Mouse (Mus musculus): ENCODE measurements around the gene Gna11.

Gene Gna11

DNA sequence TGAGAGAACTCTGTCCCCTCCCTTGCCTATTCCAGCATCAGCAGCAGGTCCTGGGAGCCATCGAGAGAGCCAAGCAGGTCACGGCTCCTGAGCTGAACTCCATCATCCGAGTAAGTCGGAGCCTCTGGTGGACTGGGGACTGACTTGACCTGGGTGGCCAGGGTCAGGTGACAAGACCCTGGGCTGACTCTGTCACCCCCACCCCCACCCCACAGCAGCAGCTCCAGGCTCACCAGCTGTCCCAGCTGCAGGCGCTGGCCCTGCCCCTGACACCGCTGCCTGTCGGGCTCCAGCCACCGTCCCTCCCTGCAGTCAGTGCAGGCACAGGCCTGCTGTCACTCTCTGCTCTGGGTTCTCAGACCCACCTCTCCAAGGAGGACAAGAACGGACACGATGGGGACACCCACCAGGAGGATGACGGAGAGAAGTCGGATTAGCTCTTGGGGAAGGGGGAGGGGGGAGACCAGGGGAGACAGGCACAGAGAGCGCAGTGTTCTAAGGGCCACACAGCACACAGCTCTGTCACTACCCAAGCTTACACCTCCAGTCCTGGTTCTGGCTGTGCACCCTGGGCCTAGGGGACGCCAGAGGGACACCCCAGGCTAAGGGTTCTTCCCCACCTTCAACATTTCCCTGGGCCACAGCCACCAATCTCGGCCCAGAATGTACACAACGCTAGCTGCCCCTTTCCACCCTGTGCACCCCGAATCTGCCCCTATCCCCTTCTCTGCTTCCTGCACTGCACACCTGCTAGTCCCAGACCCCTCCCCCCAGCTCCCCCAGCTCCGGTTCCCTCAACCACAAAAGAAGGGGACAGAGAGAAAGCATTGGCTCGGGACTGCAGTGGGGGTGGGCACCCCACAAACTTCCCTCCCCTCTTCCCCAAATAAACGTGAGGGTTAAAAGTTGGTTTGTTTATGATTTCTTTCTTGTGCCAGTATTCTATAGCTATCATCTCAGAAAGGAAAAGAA, 20.6 kb upstream of the Gna11 start:
- no peak for DNase-seq (ENCODE audit: low spot score in 2 of 2)

DNA sequence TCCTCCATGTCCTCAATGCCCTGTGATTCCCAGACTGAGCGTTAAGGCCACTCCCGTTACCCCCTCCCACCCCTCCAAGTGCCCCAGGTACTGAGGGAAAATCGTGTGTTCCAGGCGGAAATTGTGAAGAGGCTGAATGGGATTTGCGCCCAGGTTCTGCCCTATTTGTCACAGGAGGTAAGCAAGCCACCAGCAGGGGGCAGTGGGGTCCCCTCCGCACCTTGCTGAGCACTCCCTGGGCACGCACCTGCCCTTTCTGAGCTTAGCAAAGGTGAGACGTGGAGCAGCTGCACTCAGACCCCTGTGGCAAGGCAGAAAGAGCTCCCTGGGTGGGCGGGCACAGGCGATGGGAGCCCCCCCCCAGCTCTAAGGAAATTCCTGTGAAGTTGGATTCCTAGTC, 19.7 kb upstream of the Gna11 start:
- DNase-seq (ENCODE audit: low spot score in 2 of 2): no peak

DNA sequence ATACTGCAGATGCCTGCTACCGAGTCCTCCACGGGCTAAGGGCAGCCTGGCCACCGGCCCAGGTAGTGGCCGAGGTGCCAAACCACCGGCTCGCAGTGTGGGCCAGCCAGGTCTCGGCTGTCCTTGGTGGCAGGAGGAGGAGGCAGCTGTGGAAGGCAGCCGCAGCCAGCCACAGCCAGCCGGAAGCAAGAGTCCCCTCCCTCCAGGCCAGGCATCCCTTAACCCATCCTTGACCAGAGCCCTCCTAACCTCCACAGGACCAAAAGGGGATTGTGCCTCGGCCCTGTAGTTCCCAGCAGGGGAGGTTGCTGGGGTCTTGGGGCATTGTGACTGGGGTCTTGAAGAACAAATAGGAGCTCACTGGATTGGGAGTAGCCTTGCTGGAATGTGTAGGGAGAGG, 19.2 kb upstream of the Gna11 start:
- no peak for DNase-seq (ENCODE audit: low spot score in 2 of 2)

DNA sequence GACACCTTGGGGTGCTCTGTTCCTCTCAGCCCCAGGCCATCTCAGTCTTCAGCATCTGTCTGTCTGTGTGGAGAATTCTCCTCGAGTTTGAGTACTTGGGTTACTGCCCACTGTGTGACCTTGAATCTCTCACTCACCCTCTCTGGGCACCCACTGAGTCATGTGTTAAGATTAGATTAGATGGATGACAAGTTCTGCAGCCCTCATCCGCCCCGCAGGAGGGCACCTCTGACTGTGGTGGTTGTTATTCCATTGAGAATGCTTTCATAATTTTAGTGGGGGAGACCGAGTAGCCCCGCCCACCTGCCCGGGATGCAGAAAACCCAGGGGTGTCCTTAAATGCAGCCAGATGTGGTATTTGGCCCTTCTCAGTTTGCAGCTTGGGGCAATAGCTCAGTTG, 18.5 kb upstream of the Gna11 start:
- no peak for DNase-seq (ENCODE audit: low spot score in 2 of 2)

DNA sequence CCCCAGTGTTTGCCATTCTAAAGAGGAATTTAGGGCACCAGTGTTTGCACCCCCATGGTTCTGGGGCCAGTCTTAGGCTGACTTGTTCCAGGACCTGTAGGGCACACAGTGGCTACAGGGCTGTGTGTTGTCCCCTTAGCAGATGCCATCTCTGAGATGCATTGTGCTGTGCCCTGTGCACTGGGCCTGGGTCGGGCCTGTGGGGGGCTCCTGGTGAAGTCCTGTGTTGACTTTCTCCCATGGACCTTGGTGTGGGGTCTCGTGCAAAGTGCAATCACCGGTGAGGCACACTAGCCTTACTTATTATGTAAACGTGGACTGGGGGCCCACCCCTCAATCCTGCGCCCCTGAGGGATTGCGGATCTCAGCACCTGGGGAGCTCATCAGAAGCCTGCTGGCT, 17.4 kb upstream of the Gna11 start:
- no peak for DNase-seq (ENCODE audit: low spot score in 2 of 2)

DNA sequence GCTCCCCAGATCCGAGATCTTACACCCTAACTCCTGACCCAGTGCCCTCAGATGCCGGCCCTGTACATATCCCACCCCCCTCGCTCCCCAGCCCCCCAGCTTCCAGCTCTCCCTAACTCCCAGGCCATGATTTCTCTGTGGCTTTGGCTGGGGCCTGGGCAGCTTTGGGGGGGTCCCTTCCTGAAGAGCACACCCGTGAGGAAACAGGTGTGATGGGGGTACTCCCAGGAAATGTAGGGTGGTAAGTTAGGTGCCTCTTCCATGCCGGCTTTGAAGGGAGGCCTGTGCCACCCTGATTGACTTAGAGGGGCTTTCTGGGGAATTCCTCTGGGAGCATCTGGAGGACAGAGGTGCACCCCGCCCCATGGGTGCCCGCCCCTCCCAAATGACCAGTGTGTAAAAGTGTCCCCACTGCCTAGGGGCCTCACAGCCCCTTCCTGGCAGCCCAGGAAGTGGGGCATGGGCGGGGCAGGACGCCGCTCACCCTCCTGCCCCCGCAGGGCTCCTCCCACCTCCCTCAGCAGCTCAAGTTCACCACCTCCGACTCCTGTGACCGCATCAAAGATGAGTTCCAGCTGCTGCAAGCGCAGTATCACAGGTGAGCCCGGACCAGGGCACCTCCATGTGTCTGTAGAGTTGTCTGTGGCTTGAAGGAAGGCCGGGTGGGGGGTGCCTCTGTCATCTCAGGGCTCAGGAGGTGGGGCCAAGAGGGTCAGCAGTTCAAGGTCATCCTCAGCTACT, 15.9 kb upstream of the Gna11 start:
- DNase-seq (ENCODE audit: low spot score in 2 of 2): no peak

DNA sequence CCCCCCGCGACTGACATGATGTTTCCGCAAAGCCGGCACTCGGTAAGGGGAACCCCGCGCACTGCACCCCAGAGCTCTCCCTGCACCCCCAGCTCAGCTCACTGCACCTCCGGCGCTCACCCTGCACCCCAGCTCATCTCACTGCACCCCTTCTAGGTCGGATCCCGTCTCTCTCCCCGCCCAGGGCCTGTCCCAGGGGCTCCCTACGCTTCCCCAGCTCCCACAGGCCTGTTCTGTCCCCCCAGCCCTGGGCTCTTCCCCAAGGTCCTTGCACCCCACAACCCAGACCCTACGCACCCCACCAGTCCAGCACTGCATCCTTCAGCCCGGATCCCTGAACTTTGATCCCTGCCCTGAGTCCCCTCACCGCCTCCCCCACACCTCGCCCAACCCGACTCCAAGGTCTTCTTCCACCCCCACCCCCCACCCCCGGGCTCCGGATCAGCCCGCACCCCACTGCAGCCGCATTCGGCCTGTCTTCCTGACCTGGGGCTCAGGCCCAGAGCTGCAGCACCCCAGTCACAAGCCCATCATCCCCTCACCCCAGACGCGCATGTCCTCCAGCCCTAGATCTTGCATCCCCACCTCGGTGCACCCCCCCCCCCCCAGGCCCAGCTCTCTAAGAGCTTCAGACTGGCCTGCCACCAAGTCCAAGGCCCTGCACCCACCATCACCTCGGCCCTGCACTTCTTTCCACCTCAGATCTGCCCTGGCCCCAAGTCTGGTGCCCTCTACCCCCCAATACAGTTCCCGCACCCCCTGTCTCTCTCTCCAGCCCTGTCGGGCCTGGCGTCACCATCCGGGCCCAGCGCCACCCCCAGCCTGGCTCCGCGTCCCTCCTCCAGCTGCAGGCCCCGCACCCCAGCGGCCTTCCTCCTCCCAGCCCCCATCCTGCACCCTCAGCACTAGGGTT, 14.9 kb upstream of the Gna11 start:
- DNase-seq (ENCODE audit: low spot score in 2 of 2): peak; percentile 62 to 67

DNA sequence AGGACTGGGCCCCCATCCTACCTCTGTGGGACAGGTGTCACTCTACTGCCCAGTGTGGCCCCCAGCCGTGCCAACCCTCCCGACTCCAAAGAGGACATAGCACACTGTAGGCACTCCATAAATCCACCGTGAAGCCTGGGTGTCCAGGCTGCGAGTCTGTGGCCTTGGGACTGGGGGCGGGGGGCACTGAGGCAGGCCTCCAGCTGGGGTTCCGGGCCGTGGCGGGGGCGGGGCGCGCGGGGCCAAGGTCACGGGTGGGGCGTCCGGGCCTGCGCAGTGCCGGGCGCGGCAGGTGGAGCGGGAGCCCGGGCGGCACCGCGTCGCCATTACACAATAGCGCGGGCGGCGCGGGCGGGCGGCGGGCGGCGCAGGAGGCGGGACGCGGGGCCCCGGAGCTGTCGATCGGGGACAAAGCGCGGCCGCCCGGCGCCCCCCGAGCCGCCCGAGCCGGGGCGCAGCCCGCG, 14.2 kb upstream of the Gna11 start, which contains the start of gene Aes:
Gene Aes (plus strand): TSS at position 326 of the 464 bp plus-strand sequence.
- DNase-seq (ENCODE audit: low spot score in 2 of 2): peak in 1 of 2 experiments; percentile 62

DNA sequence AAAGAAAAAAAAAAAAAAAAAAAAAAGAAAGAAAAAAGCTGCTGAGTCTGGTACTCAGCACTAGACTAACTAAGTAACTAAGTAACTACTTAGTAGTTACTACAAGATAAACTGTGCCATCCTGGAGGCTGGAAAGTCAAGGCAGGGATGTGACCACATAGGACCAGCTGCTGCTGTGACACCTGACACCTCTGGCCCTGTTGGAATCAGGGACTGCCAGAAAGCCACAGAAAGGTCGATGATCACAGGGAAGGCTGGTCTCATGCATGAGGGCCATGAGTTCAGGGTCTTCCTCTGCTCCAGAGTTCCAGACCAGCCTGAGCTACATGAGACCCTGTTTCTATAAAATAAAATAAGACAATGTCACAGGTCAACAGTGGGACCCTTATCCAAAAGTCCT, 12.5 kb upstream of the Gna11 start:
- no peak for DNase-seq (ENCODE audit: low spot score in 2 of 2)

DNA sequence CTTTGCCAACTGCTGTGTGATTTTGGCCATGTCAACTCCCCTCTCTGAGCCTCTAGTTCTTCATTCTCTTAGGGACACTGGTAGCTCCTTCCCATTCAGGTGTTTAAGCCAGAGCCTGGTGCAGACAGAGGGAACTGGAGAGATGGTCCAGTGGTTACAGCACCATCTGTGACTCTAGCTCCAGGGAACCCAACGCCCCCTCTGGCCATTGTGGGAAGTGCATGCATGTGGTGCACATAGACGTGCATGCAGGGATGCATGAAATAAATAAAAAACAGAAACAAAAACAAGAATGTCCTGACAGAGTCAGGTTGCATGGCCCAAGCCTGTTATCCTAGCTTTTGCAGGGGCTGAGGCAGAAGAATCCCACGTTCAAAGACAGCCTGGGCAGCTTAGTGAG, 11.3 kb upstream of the Gna11 start:
- DNase-seq (ENCODE audit: low spot score in 2 of 2): no peak

DNA sequence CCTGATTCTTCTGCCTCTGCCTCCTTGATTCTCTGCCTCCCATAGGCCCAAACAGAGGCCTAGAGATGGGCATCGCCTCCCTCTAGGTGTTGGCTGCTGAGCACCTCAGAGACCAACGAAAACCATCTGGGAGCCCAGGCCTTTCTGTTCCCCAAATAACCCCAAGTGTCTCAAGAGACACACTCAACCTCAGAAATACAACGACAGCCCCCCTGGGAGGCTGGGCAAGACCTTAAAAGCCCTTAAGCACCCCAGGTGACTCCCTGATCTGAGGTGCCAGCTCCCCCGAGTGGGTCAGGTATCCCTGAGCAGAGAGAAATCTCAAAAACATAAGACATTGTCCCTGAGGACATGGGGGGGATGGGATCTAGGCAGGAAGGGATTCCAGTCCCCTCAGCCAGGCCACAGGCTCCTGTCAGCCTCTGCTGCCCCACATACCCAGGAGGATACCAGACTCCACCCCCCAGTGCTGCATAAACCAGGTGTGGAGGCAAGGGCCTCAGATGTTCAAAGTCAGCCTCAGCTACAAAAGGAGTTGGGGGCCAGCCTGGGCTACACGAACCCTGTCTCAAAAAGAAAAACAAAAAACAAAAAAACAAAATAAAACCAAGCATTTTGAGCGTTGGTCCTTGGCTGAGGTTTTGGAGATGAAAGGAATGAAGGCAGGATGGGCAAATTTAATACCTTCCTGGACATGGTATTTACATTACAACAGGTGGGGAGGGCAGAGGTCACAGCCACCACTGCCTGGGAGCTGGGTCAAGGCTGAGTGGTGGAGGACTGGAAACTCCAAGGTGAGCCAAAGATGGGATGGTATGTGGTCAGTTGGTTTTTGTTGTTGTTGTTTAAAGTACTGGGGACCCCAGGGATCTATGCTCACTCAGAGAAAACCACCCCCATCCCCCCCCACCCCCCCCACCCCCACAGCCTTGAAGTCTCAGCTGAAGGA, 9.1 kb upstream of the Gna11 start:
- DNase-seq (ENCODE audit: low spot score in 2 of 2): no peak

DNA sequence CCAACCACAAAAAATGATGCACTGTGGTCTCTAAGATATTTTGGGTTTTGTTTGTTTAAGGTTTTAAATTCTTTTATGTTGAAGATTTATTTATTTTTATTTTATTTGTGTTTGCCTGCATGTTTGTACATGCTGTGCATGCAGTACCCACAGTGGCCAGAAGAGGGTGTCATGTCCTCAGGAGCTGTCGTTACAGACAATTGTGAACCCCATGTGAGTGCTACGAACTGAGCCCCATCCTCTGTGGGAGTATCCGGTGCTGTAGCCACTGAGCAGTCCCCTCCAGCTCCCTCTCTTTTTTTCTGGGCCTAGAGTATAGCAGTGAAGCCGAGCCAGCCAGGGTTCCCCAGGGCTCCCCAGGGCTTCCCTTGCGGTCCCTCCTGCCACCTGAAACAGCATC, 8.2 kb upstream of the Gna11 start:
- DNase-seq (ENCODE audit: low spot score in 2 of 2): no peak

DNA sequence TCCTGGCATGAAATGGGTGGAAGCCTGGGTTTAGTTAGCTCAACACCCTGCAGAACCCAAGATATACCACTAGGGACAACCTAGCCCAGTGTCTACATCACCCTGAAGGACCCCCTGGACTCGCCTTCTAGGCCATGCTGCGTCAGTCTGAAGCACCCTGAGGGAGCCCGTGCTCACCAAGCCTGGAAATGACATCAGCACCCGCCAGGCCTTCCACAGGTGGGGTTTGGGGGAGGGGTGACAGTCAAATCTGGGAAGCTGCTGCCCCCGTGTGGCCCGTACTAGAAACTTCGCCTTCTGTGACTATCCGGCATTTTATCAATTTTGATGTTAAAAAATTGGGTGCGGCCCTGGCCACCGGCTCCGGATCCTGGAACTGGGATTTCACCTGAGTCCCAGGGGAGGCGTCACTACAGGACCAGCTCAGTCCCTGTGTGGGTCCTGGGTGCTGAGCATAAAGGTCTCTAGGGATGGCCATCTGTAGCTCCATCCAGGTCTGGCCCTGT, 6.7 kb upstream of the Gna11 start:
- peak; percentile 78 to 80 for DNase-seq (ENCODE audit: low spot score in 2 of 2)

DNA sequence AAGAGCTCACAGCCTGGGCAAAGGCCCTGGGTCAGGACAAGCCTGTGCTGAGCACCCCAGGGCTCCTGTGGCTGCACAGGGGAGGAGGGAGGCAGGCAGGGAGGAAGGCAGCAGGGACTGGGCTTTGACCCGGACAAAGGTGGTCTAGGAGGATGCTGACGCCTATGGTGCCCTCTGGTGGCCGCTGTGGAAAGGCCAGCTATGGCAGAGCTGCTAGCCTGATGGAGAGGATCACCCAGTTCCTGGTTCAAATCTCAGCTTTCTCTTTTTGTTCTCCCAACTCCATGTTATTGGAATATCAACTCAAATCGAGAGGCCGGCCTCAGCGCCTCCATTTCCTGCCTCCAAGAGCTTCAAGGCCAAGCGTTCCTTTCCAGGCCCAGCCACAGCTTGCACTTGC, 5.3 kb upstream of the Gna11 start:
- DNase-seq (ENCODE audit: low spot score in 2 of 2): no peak

DNA sequence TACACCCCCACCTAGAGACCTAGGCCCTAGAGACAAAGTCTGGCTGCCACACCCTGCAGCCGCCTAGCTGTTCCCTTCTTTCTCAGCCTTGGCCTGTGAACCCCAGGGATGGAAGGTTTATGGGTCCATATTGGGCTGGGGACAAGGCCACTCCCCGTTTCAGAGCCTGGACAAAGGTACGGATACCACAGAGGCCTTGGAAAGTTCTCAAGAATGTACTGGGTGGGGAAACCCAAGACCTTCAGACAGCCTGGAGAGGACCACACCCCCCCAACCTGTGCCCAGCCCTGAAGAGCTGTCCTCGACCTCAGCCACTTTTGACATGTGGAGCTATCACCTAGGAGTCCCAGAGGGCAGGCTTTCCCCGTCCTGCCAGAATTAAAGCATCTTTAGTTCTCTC, 4.0 kb upstream of the Gna11 start:
- DNase-seq (ENCODE audit: low spot score in 2 of 2): no peak

DNA sequence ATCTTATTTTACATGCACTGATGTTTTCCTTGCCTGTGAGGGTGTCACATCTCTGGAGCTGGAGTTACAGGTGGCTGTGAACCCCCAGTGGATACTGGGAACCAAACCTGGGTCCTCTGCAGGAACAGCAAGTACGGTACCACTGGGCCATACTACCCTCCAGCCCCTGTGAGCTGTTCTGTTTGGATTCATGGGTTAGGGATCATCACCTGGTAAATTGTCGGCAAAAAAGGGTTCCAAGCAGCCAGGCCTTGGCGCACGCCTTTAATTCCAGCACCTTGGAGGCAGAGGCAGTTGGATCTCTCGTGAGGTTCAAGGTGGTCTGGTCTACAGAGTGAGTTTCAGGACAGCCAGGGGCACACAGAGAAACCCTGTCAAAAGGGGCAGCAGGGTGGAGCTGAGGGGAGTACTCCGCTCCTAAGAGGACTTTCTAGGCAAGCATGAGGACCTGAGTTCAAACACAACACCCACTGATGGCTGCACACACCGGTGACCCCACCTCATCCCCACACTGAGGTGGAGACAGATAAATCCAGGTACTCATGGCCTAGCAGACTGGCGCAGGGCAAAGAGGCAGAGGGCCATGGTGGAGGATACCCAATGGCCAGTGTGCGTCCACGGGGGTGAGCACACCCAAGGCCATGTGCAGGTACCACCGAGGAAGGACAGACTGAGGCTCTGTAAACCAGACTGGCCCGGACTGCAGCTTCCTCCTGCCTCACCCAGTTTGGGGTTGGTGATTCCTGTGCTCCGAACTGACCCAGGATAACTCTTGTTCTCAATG, 2.0 kb upstream of the Gna11 start:
- no peak for DNase-seq (ENCODE audit: low spot score in 2 of 2)

DNA sequence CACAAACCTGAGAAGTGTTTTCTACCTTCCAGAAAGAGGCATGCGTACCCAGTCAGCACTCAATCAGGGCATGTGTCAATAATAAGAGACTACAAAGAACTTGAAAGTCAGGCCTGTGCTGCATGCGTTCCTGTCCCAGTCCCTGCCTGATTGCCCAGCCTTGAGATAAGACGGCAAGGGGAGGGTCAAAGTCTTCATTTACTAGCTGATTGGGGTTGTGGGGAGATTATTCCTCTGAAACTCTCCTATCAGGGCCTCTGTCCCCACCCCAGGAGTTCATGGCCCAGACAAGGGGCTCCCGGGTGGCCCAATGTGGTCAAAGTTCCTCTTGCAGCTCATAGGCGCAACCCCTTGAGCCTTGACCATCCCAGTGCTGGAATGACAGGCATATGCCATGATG, 1.3 kb upstream of the Gna11 start:
- DNase-seq (ENCODE audit: low spot score in 2 of 2): no peak

DNA sequence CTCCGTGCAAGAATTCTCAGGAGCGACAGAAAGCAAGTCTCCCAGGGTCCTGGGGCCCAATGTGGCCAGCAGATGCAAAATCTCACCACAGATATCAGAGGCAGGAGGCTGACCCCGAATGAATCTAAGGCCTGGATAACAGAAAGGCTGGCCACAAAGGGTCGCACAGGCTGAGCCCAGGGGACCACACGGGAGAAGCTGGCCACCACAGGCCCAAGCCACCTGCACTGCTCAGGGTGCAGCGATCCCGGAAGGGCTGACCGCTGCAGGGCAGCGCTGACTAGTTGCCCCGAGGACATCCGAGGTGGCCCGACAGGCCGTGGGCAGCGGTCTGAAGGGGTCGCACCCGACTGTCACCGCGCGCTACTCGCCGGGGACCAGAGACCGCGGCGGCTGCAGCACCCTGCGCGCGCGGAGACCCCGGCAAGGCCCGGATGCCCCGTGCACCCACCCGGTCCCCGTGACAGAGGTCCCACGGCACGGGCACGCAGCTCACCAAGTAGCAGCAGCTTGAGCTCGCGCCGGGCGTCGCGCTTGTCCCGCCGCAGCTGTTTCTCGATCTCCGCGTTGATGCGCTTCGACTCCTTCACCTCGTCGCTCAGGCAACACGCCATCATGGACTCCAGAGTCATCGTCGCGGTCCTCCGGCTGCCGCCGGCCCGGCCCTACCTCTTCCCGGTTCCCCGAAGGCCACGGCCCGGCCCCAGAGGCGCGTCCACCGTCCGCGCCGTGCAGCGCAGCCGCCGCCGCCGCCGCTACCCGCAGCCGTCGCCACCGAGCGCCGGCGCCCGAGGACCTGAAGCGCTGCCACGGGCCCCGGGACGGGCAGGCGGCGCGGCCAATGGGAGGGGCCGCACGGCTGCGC, 462 bp downstream of the Gna11 start:
- DNase-seq (ENCODE audit: low spot score in 2 of 2): no peak

DNA sequence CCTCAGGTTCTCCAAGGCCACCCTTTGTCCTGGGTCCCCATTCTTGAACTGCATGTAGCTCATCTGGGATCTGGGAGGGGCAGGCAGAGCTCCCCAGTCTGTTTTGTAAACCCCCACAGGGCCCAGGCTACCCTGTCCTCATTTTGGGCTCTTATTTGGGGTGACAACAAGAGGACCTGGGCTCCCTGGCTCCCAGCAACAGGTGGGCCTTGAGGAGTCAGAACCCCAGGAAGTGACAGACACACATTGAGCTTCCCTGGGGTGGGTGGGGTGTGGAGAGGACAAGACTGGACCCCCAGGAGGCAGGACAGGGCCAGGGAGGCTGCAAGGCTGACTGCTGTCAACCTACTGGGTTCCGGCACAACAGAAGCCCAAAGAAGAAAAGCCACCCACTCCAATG, 1.4 kb downstream of the Gna11 start:
- DNase-seq (ENCODE audit: low spot score in 2 of 2): no peak
